Mouse (Mus musculus): ENCODE data around the gene AC129217.1. TPM values are rescaled to one million over a fixed set of nuclear protein-coding genes. Genes with fewer than 3 reads are reported as not detected.
A peak's percentile ranks its signal among the peaks of the same experiment; 100 is the strongest.

AC129217.1 gene
- polyA plus RNA-seq, 1 experiment, result not detected

DNA sequence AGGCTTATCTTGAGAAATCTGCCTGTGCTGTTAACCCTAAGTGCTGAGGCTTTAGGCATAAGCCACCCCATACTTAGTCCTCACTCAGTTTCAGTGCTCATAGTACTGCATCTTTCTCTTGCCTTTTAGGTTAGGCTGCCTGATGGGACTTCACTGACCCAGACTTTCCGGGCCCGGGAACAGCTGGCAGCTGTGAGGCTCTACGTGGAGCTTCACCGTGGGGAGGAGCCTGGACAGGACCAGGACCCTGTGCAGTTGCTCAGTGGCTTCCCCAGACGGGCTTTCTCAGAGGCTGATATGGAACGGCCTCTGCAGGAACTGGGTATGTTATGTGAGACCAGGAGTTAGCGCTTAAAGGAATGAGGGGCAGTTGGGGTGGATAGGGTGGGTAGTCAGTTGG lies 45.5 kb downstream of the AC129217.1 start:
- Histone ChIP-seq H3K4me3 (replicated peaks) (no peak overlapping the region), H3K36me3 (ENCODE audit: control insufficient read depth) (peaks cover 65% of the 10 kb centered on the region)
- TF ChIP-seq GATA1 (IDR thresholded peaks at IDR 0.05; ENCODE audit: low read length), result no peak
- no peak for TF ChIP-seq TAL1 (IDR thresholded peaks at IDR 0.05; ENCODE audit: low read length)

DNA sequence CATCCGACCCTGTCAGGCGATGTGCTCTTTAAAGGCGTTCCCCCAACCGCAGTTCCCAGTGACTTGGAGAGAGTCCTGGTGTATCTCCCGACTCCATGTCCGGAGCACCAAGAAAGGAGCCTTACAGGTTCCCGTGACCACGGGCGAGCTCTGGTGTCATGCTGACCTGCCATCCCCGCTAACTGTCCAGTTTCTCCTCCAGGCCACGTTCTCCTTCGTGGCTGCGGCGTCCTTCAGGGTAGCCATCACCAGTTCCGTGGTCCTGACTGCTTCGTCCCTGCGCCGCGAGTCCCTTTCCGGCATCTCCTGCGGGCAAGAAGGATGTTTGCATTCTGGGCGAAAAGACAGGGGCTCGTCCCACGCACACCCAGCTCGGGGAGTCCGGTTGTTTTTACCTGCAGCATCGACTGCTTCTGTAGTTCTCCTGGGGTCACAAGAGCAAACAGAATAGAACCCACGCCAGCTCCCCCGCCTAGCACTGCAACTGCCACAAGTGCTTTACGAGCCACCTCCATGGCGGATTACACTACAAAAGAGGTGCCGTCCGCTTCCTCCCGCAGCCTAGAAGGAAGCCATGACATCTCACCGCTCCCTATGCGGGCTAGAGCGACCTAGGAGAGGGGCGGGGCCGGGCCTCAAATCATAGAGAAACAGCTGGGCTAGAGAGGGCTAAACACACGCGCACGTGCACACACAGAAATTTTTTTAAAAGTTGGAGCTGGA lies 50.9 kb downstream of the AC129217.1 start, which contains the start of gene Uqcc3:
Gene Uqcc3 (minus strand): TSS at position 613 of the 723 bp plus-strand sequence.
- H3K4me1 ChIP-seq (ENCODE audit: control insufficient read depth), result peaks cover 23% of the 10 kb centered on the region
- H3K36me3 ChIP-seq (ENCODE audit: control insufficient read depth), result peaks cover 33% of the 10 kb centered on the region
- H3K9me3 ChIP-seq (ENCODE audit: control insufficient read depth, low read length), result no peaks in the 10 kb centered on the region
- H3K4me3 ChIP-seq (replicated peaks), result peak within 1 kb of the TSS; percentile 73
- no peaks in the 10 kb centered on the region for H3K27me3 ChIP-seq (ENCODE audit: control insufficient read depth)
- TF ChIP-seq GATA1 (IDR thresholded peaks at IDR 0.05; ENCODE audit: low read length) (no peak), TAL1 (IDR thresholded peaks at IDR 0.05; ENCODE audit: low read length) (no peak; the same call in 2 of the 3 replicates)

More for the DNA sequence above, 45.5 kb downstream of the AC129217.1 start:
- Histone ChIP-seq H3K9me3 (ENCODE audit: control insufficient read depth, low read length) (no peaks in the 10 kb centered on the region), H3K27me3 (ENCODE audit: control insufficient read depth) (no peaks in the 10 kb centered on the region), H3K4me1 (ENCODE audit: control insufficient read depth) (peaks cover 54% of the 10 kb centered on the region)

DNA sequence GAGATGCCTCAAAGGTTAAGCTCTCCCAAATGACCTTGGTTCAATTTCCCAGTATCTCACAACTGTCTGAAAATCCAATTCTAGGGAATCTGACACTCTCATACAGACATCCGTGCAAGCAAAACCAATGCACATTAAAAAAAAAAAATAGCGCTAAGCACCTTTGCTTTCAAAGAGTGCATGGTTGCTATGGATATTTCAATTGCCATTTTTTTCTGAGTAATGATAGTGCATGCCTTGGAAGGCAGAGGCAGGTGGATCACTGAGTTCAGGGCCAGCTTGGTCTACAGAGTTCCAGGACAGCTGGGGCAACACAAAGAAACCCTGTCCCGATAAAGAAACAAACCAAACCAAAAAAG lies 51.4 kb downstream of the AC129217.1 start:
- peaks cover 28% of the 10 kb centered on the region for H3K36me3 ChIP-seq (ENCODE audit: control insufficient read depth)
- peaks cover 24% of the 10 kb centered on the region for H3K4me1 ChIP-seq (ENCODE audit: control insufficient read depth)
- H3K27me3 ChIP-seq (ENCODE audit: control insufficient read depth), result no peaks in the 10 kb centered on the region
- no peaks in the 10 kb centered on the region for H3K9me3 ChIP-seq (ENCODE audit: control insufficient read depth, low read length)
- TF ChIP-seq GATA1 (IDR thresholded peaks at IDR 0.05; ENCODE audit: low read length) (no peak), TAL1 (IDR thresholded peaks at IDR 0.05; ENCODE audit: low read length) (no peak)
- peak overlapping the region; percentile 73 for H3K4me3 ChIP-seq (replicated peaks)

DNA sequence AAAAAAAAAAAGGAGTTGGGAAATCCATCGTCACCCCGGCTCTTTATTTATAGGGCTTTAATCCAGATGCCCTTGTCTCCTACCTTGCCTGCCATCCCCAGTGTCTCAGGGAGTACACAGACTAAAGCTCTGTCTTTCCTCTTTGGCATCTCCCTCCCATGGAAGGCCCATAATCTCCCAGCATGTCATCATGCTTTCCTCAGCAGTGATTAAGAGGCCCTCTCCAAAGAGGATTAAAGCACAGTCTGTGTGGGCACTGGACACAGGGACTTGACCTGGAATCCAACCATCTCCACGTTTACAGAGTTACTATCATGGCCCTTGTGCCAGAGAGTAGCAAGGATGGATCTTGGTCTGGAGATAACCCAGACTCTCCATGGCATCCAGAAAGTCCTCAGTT lies 54.0 kb downstream of the AC129217.1 start, which contains the start of the genes Lbhd1 and Gm49403:
Gene Lbhd1 (plus strand): TSS at position 117 of the 400 bp plus-strand sequence.
Gene Gm49403 (plus strand): TSS at position 315 of the 400 bp plus-strand sequence.
- Histone ChIP-seq H3K27me3 (ENCODE audit: control insufficient read depth) (no peaks in the 10 kb centered on the region), H3K9me3 (ENCODE audit: control insufficient read depth, low read length) (no peaks in the 10 kb centered on the region), H3K4me3 (replicated peaks) (no peak within 1 kb of the TSS), H3K4me1 (ENCODE audit: control insufficient read depth) (peaks cover 46% of the 10 kb centered on the region), H3K36me3 (ENCODE audit: control insufficient read depth) (peaks cover 5% of the 10 kb centered on the region)
- TF ChIP-seq TAL1 (IDR thresholded peaks at IDR 0.05; ENCODE audit: low read length), result no peak

DNA sequence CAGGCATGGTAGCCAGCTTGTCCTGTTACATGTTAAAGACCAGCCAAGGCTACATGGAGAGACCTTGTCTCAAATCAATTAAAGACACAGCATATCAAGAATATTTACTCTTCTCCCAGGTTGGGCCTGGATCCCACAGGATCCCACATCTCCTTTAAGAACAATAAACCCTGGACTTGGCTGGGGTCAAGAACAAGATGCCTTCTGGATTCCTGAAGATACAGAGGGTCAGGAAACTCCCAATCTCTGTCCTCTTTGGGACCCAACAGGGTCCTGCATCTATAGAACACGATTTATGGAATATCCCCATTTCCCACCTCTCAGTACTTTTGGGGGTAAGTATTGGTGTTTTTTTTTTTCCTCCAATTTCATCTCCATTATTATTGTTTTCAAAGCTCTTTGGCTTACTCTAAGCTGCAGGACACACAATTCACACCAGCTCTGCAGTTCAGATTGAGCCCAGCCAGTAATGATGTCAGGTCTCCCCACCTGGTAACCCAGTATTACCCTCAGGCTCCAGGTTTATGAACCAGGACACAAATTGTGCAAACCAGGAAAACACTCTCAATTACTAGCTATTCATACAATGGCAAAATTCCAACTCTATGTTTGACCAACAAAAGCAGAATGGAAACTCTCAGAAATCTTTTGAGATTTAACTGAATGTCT lies 57.5 kb downstream of the AC129217.1 start:
- TF ChIP-seq GATA1 (IDR thresholded peaks at IDR 0.05; ENCODE audit: low read length) (no peak), TAL1 (IDR thresholded peaks at IDR 0.05; ENCODE audit: low read length) (no peak)
- Histone ChIP-seq H3K27me3 (ENCODE audit: control insufficient read depth) (no peaks in the 10 kb centered on the region), H3K9me3 (ENCODE audit: control insufficient read depth, low read length) (no peaks in the 10 kb centered on the region), H3K4me3 (replicated peaks) (peak overlapping the region; percentile 72), H3K36me3 (ENCODE audit: control insufficient read depth) (peaks cover 20% of the 10 kb centered on the region), H3K4me1 (ENCODE audit: control insufficient read depth) (peaks cover 50% of the 10 kb centered on the region)

DNA sequence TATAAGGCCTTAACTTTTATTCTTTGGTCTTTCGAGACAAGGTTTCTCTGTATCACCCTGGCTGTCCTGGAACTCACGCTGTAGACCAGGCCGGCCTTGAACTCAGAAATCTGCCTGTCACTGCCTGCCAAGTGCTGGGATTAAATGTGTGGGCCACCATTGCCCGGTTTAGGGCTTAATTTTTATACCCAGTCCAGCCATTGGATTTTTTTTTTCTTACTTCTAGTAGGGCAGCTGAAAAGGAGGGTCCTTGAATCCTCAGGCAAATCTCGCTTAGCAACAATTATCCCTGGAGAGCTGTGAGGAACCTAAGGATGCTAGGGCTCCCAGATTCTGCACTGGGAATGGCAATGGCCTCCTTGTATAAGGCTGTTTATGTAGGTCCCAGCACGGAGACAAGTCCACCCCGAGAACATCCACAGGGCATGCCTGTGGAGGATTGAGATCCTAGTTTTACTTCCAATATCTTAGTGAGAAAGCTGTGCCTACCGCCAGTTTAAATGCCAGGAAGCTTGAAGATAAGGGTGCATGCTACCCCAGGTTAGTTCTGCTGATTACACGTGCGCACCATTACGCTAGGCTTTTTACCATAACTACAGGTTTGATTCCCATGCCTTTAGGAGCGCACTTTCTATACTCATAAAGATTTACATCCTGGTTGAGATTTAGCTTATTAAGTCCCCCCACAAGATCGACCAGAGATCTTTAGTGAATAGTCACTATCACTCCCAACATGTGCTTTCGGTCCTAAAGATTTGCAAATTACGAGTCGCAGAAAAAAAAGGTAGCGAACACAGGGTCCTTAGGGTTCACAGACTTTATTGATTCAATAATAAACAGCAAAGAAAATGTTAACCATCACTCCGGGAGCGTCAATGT lies 58.3 kb downstream of the AC129217.1 start:
- Histone ChIP-seq H3K4me1 (ENCODE audit: control insufficient read depth) (peaks cover 57% of the 10 kb centered on the region), H3K4me3 (replicated peaks) (peak overlapping the region; percentile 72), H3K36me3 (ENCODE audit: control insufficient read depth) (peaks cover 20% of the 10 kb centered on the region), H3K27me3 (ENCODE audit: control insufficient read depth) (no peaks in the 10 kb centered on the region), H3K9me3 (ENCODE audit: control insufficient read depth, low read length) (no peaks in the 10 kb centered on the region)
- peak; percentile 30; the same call in 1 of the 3 replicates for TF ChIP-seq TAL1 (IDR thresholded peaks at IDR 0.05; ENCODE audit: low read length)
- peak; percentile 68 for TF ChIP-seq GATA1 (IDR thresholded peaks at IDR 0.05; ENCODE audit: low read length)

DNA sequence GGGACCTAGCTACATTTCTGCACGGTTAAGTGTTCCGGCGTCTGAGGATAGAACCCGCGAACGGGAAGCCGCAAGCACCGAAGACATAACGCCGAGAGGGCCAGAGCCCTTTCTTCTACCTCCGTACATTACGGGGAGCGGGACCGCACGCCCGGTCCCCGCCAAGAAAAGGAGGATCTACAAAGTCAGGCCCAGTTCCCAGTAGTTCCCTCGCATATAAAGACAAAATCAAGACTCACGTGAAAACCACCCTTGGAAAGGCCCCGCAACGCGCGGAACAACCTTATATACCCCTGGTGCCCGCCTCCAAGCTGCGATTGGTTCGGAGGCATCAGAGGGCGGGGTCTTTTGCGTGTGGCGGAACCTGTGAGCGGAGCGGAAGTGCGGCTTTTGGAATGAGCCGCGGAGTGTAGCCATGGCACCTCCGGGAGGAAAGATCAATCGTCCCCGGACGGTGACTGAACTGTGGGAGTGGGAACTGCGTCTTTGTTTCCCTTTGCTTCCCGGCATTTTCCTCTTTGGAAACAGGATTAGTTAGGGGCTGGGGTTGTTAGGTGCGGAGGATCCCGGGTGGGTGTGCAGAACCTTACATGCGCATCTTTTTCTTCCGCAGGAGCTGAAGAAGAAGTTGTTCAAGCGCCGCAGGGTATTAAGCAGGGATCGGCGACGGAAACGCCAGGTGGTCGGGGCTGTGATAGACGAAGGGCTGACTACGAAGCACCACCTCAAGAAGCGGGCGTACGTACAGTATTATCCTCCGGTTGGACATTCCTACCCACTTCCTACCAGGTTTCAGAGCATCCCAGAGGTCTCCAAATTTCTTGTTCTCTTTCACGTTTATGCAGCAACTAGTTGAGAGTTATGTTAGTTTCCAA lies 59.2 kb downstream of the AC129217.1 start, which contains the start of the genes 1810009A15Rik and Gm49416:
Gene 1810009A15Rik (plus strand): TSS at position 343 of the 875 bp plus-strand sequence.
Gene Gm49416 (plus strand): TSS at position 416 of the 875 bp plus-strand sequence.
- peak within 1 kb of the TSS; percentile 72 for H3K4me3 ChIP-seq (replicated peaks)
- peaks cover 63% of the 10 kb centered on the region for H3K4me1 ChIP-seq (ENCODE audit: control insufficient read depth)
- H3K27me3 ChIP-seq (ENCODE audit: control insufficient read depth), result no peaks in the 10 kb centered on the region
- peaks cover 20% of the 10 kb centered on the region for H3K36me3 ChIP-seq (ENCODE audit: control insufficient read depth)
- TF ChIP-seq GATA1 (IDR thresholded peaks at IDR 0.05; ENCODE audit: low read length) (no peak), TAL1 (IDR thresholded peaks at IDR 0.05; ENCODE audit: low read length) (no peak)
- no peaks in the 10 kb centered on the region for H3K9me3 ChIP-seq (ENCODE audit: control insufficient read depth, low read length)

Other genes with a start within 250 kb of the AC129217.1 start
- 0.01 TPM in 1 of 2 replicates, not detected in the other for gene Slc22a8, start 238.5 kb upstream of the AC129217.1 start, polyA plus RNA-seq (2012)
- gene Slc22a6, start 211.7 kb upstream of the AC129217.1 start, polyA plus RNA-seq (2012), result not detected in 2 replicates
- 0.01 TPM in 1 of 2 replicates, not detected in the other for gene Chrm1, start 166.0 kb upstream of the AC129217.1 start, polyA plus RNA-seq (2012)
- gene Slc3a2, start 106.4 kb upstream of the AC129217.1 start, polyA plus RNA-seq (2012), result 33.5 and 37.4 TPM in 2 replicates
- 1.7 and 2.5 TPM in 2 replicates for gene Wdr74, start 93.9 kb upstream of the AC129217.1 start, polyA plus RNA-seq (2012)
- gene 1700092M07Rik, start 89.1 kb upstream of the AC129217.1 start, polyA plus RNA-seq (2012), result not detected in 2 replicates
- gene Stx5a, start 88.4 kb upstream of the AC129217.1 start, polyA plus RNA-seq (2012), result 3.3 and 3.6 TPM in 2 replicates
- gene Nxf1, start 72.7 kb upstream of the AC129217.1 start, polyA plus RNA-seq (2012), result 2.9 and 3.0 TPM in 2 replicates
- 4.9 and 5.0 TPM in 2 replicates for gene Tmem223, start 58.8 kb upstream of the AC129217.1 start, polyA plus RNA-seq (2012)
- 10.3 and 14.4 TPM in 2 replicates for gene Tmem179b, start 55.3 kb upstream of the AC129217.1 start, polyA plus RNA-seq (2012)
- gene Taf6l, start 43.4 kb upstream of the AC129217.1 start, polyA plus RNA-seq (2012), result 4.1 and 4.7 TPM in 2 replicates
- 0.36 and 0.84 TPM in 2 replicates for gene Polr2g, start 31.2 kb upstream of the AC129217.1 start, polyA plus RNA-seq (2012)
- gene Zbtb3, start 27.2 kb upstream of the AC129217.1 start, polyA plus RNA-seq (2012), result 0.06 and 0.07 TPM in 2 replicates
- 0.24 TPM in 2 replicates for gene Ttc9c, start 10.4 kb upstream of the AC129217.1 start, polyA plus RNA-seq (2012)
- gene Hnrnpul2, start 9.8 kb upstream of the AC129217.1 start, polyA plus RNA-seq (2012), result 8.6 and 10.2 TPM in 2 replicates
- gene Bscl2, start 7.7 kb downstream of the AC129217.1 start, polyA plus RNA-seq (2012), result 4.6 and 6.4 TPM in 2 replicates
- gene Gng3, start 9.4 kb downstream of the AC129217.1 start, polyA plus RNA-seq (2012), result not detected in 2 replicates
- not detected in 2 replicates for gene Lrrn4cl, start 21.0 kb downstream of the AC129217.1 start, polyA plus RNA-seq (2012)
- gene Ubxn1, start 41.7 kb downstream of the AC129217.1 start, polyA plus RNA-seq (2012), result 19.4 and 19.7 TPM in 2 replicates
- gene Uqcc3, start 51.1 kb downstream of the AC129217.1 start, polyA plus RNA-seq (2012), result 3.7 and 3.8 TPM in 2 replicates
- gene Lbhd1, start 54.0 kb downstream of the AC129217.1 start, polyA plus RNA-seq (2012), result 0.01 and 0.03 TPM in 2 replicates
- gene Gm49403, start 54.2 kb downstream of the AC129217.1 start, polyA plus RNA-seq (2012), result not detected in 2 replicates
- 6.6 and 7.7 TPM in 2 replicates for gene 1810009A15Rik, start 59.1 kb downstream of the AC129217.1 start, polyA plus RNA-seq (2012)
- not detected in 2 replicates for gene Gm49416, start 59.2 kb downstream of the AC129217.1 start, polyA plus RNA-seq (2012)
- gene Ints5, start 63.2 kb downstream of the AC129217.1 start, polyA plus RNA-seq (2012), result 3.1 and 3.7 TPM in 2 replicates
- gene Ganab, start 68.3 kb downstream of the AC129217.1 start, polyA plus RNA-seq (2012), result 1.9 and 2.5 TPM in 2 replicates
- gene B3gat3, start 90.6 kb downstream of the AC129217.1 start, polyA plus RNA-seq (2012), result 15.8 and 16.4 TPM in 2 replicates
- 0.42 and 0.57 TPM in 2 replicates for gene Rom1, start 99.6 kb downstream of the AC129217.1 start, polyA plus RNA-seq (2012)
- 1.3 and 1.4 TPM in 2 replicates for gene Eml3, start 99.8 kb downstream of the AC129217.1 start, polyA plus RNA-seq (2012)
- gene Mta2, start 112.1 kb downstream of the AC129217.1 start, polyA plus RNA-seq (2012), result 2.2 and 3.4 TPM in 2 replicates
- gene Tut1, start 124.1 kb downstream of the AC129217.1 start, polyA plus RNA-seq (2012), result 1.6 TPM in 2 replicates
- 5.4 and 8.2 TPM in 2 replicates for gene Eef1g, start 137.3 kb downstream of the AC129217.1 start, polyA plus RNA-seq (2012)
- 0.01 and 0.05 TPM in 2 replicates for gene Ahnak, start 159.5 kb downstream of the AC129217.1 start, polyA plus RNA-seq (2012)